ENCODE assay signal across 10 mouse cellular contexts in the genomic region with DNA sequence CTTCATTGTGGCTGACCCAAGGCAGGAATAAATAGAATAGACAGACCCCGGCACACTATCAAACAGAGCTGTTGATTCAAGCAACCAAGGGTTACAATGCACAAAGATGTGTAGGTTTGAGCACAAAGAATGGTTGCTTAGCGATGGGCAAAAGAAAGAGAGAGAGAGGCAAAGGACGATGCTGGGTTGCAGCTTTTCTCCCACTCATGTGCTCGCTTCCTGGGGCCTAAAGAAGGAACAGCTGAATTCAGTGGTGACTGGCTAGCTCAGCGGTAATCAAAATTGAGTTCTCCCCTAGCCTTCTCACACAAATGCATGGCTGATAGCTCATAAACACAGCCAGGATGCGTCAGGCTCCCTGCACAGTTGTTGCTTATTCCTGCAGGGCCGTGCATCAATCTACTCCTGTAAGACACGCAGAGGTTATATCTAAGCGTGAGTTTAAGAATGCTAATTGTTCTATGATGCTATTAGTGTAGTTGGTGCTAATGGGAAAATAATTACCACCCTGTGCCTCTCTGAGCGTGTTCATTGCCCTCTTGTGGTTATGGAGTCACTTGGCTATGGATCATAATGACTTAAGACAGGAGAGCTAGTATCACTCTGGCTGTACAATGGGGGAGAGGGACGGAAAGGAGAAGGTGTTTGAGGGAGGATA.
DNase-seq lines count a peak whose midpoint lies in the region; ATAC-seq and TF ChIP-seq lines count a peak whose summit lies in the region.
"Had no signal": no experiment of that assay in that cellular context is flagged by ENCODE, and none has a peak within 500 bp of the region (broad histone marks: within the 10 kb centered on the region; RNA-seq: fewer than 3 reads in every experiment).

No protein-coding gene starts in this region.

- no peak for DNase-seq in gastrocnemius, adult 2 months
- no peak for DNase-seq in gastrocnemius, adult 18-20 months (ENCODE audit: low spot score)
- peak; percentile 63 for DNase-seq in brain, adult 2 months (ENCODE audit: low read depth, low spot score)
- peak; percentile 63 for DNase-seq in forebrain, embryonic 14.5 days (ENCODE audit: low spot score)
- DNase-seq in midbrain, embryonic 14.5 days = peak; percentile 51
- DNase-seq in left cerebral cortex, postnatal 36 days (ENCODE audit: low spot score in 2 of 2) = no peak
- no peak for DNase-seq in spleen, postnatal 4 days (ENCODE audit: low spot score in 2 of 2)
- DNase-seq: thymus, adult 18-20 months had no signal

- no peaks in the 10 kb centered on the region for H3K27me3 ChIP-seq in forebrain, embryonic 14.5 days (replicated peaks; ENCODE audit: control insufficient read depth, insufficient read depth, low read length)
- no peaks in the 10 kb centered on the region for H3K27me3 ChIP-seq in midbrain, embryonic 14.5 days (ENCODE audit: control insufficient read depth, insufficient read depth, low read length)

- no peak overlapping the region for H3K9ac ChIP-seq in forebrain, embryonic 14.5 days (ENCODE audit: low read length)
- no peak overlapping the region for H3K9ac ChIP-seq in midbrain, embryonic 14.5 days (replicated peaks; ENCODE audit: low read length)

- no peaks in the 10 kb centered on the region for H3K36me3 ChIP-seq in forebrain, embryonic 14.5 days (ENCODE audit: control insufficient read depth, insufficient read depth, low read length)
- H3K36me3 ChIP-seq in midbrain, embryonic 14.5 days (ENCODE audit: control insufficient read depth, insufficient read depth, low read length) = no peaks in the 10 kb centered on the region

- intact Hi-C loops in gastrocnemius, adult 2 months (cut with DNase I) = no loop called here
- intact Hi-C loops in left cerebral cortex, postnatal 36 days (cut with DNase I) = no loop called here

- 31% methylated on average over 11 of the region's 11 CpGs for WGBS in forebrain, embryonic 14.5 days
- 33% methylated on average over 11 of the region's 11 CpGs for WGBS in midbrain, embryonic 14.5 days

- H3K9me3 ChIP-seq in forebrain, embryonic 14.5 days (replicated peaks; ENCODE audit: control insufficient read depth, low read length) = no peaks in the 10 kb centered on the region
- H3K9me3 ChIP-seq in midbrain, embryonic 14.5 days (ENCODE audit: control insufficient read depth, low read length) = no peaks in the 10 kb centered on the region

- H3K27ac ChIP-seq in gastrocnemius, adult 2 months = no peak overlapping the region
- H3K27ac ChIP-seq in forebrain, embryonic 14.5 days (ENCODE audit: low read depth, low read length) = peak overlapping the region; percentile 34; the same call in 1 of the 2 replicates
- H3K27ac ChIP-seq in midbrain, embryonic 14.5 days (replicated peaks; ENCODE audit: low read depth, low read length) = peak overlapping the region; percentile 42; the same call in 1 of the 2 replicates

- H3K4me1 ChIP-seq in forebrain, embryonic 14.5 days (ENCODE audit: control insufficient read depth, insufficient read depth, low read length) = peaks cover 5% of the 10 kb centered on the region
- peaks cover 14% of the 10 kb centered on the region; the same call in 1 of the 2 replicates for H3K4me1 ChIP-seq in midbrain, embryonic 14.5 days (ENCODE audit: control insufficient read depth, insufficient read depth, low read length)

- peak; percentile 66; the same call in 1 of the 2 replicates for ATAC-seq in forebrain, embryonic 14.5 days
- ATAC-seq in midbrain, embryonic 14.5 days (ENCODE audit: low FRiP score, low TSS enrichment) = no peak
- ATAC-seq in inflammation-experienced regulatory T-cells, adult 6 months = no peak
- ATAC-seq: activated CD4-positive, CD25-positive, alpha-beta regulatory T cell, adult 4 months had no signal

- no peak overlapping the region for H3K4me3 ChIP-seq in gastrocnemius, adult 2 months
- no peak overlapping the region for H3K4me3 ChIP-seq in forebrain, embryonic 14.5 days (ENCODE audit: low read depth, low read length)
- H3K4me3 ChIP-seq in midbrain, embryonic 14.5 days (replicated peaks; ENCODE audit: low read depth, low read length) = no peak overlapping the region

- H3K4me2 ChIP-seq in forebrain, embryonic 14.5 days (ENCODE audit: low read length) = 0 out of 2 replicates have a peak overlapping the region, but pooled peaks have one; percentile 9
- H3K4me2 ChIP-seq in midbrain, embryonic 14.5 days (ENCODE audit: low read length) = no peak overlapping the region

- peak; percentile 44; the same call in 1 of the 2 replicates for TF ChIP-seq CTCF in gastrocnemius, adult 2 months (IDR thresholded peaks at IDR 0.05)

Comparison
In these comparisons a context has a peak if more than half of its experiments do, and no peak if none do; other contexts are left out.
1. DNase-seq: peak in brain, adult 2 months (single experiment), forebrain, embryonic 14.5 days (single experiment) and midbrain, embryonic 14.5 days (single experiment); none in gastrocnemius, adult 2 months (single experiment), gastrocnemius, adult 18-20 months (single experiment), left cerebral cortex, postnatal 36 days (0 of 2) and spleen, postnatal 4 days (0 of 2).